Mouse (Mus musculus): ENCODE data around the gene Rgs3.

Gene Rgs3

DNA sequence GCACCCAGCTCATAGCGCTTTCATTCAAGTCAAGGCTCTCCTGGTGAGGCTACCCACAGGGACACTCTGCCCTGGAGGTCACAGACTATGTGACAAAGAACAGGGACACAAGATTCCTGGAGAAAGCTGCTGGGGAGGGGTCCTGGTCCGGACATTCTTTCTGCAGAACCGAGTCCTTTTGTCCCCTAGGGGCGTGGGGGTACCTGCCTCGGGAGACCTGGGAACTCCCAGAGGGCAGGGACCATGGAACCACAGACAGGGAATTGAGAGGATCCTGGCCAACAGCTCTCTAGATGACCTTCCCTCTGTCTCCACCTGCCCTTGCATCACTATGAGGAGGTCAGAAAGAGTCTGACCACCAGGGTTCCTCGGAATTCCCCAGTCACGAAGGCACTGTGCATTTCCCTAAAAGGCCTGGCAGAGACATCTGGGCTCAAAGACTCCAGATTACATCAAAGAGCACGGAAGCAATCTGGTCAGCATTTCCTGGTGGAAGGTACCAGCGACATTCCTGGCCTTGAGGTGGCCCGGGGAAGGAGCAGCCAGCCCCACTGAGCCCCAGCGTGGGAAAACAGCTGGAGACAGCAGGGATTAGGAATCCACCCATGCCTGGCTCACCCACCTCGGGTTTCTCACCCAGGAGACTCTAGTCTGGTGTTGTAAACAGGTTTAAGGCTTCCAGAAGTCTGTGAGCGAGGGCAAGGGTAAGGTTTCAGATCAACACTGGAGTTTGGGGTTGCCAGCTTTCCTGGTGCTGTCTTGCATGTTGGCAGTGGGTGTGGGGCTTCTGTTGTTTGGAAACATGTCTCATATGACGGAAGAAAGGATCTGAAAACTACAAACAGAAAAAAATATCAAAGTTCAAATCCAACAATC is 183.5 kb downstream of the Rgs3 start:
- DNase-seq (ENCODE audit: low spot score in 2 of 2), result no peak

DNA sequence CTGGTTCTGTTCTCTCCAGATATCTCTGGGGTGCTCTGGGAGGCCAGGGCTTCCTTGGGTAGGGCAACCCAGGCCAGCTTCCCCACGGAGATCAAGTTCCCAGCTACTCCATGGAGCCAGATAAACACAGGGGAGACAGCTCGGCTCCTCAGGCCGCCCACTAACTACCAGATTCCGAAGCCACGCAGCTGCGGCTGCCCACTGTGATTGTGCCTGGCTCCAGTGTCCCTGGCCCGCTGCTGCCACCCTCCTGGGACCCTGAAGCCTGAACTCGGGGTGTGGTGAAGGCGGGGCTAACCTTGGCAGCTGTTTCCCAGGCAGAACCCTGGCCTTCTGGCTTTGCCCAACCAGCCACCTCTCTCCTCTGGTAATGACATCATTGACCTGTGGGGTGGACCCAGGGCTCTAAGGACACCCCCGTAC is 184.9 kb downstream of the Rgs3 start:
- no peak for DNase-seq (ENCODE audit: low spot score in 2 of 2)

DNA sequence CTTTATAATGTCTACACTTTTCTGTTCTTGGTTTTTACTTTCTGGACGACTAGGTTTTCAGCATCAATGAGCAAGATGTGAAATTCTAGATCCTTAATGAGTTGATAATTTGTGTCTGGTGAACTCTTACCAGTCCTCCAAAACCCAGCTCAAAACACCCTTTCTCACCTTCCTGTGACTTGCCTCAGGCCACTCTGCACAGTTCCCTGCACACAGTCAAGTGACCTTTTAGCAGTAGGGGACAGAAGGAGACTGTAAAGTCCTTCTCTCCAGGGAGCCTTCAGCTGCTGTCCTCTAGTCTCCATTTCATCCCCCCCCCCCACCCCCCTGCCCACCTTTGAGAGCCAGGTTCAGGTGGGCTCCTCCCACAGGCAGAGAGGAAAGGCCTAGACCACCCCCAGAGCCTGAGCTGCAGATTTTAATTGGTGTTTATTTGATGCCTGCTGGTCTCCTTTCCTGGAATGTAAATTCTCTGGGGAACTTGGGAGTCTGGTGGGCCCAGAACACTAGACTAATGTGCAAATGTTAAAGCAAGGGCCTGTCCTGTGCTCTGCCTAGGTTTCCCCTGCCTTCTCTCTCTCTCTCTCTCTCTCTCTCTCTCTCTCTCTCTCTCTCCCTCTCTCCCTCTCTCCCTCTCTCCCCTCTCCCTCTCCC is 185.5 kb downstream of the Rgs3 start:
- DNase-seq (ENCODE audit: low spot score in 2 of 2), result no peak

Measured in frontal cortex, postnatal 25 days (tissue).